8 mouse cellular contexts compared by ENCODE assay signal in the genomic region with DNA sequence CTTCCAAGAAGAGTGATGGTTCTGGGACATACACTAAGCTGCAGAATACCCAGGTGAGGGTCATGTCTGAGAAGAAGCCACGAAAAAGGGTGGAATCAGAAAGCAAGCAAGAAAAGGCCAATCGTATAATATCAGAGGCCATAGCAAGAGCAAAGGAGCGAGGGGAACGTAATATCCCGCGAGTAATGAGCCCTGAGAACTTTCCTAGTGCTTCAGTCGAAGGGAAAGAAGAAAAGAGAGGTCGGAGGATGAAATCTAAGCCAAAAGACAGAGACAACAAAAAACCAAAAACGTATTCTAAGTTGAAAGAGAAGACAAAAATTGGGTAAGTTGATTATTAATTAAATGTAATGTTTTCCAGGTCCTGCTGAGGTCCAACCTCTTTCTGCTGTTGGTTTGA.
DNase-seq lines count a peak whose midpoint lies in the region; ATAC-seq and TF ChIP-seq lines count a peak whose summit lies in the region.

No protein-coding gene starts in this region.

- in situ Hi-C loops in CH12.LX (cut with MboI; ENCODE audit: low pct_ligation_motif_present, low pct_unique_long_range_greater_than_20kb, low sequenced_read_pairs): no loop called here

- DNase-seq in gastrocnemius, adult 2 months: no peak
- no peak for DNase-seq in gastrocnemius, postnatal 4 days (ENCODE audit: low spot score in 2 of 2)
- no peak for DNase-seq in CH12.LX (ENCODE audit: extremely low read depth)
- DNase-seq in right cerebral cortex, postnatal 14 days: no peak
- DNase-seq in urinary bladder, postnatal 25 days (ENCODE audit: low spot score): no peak
- DNase-seq in thymus, postnatal 36 days: no peak

- peaks cover 40% of the 10 kb centered on the region for H3K79me2 ChIP-seq in CH12.LX (replicated peaks; ENCODE audit: control insufficient read depth, extremely low read depth, insufficient read depth, poor library complexity, severe bottlenecking)

- dilution Hi-C loops in CH12.LX (cut with MboI; ENCODE audit: extremely low pct_ligation_motif_present, extremely low pct_unique_long_range_greater_than_20kb, low sequenced_read_pairs): no loop called here

- H3K9me3 ChIP-seq in CH12.LX (replicated peaks; ENCODE audit: low read length): no peaks in the 10 kb centered on the region
- H3K9me3 ChIP-seq in forebrain, embryonic 16.5 days (ENCODE audit: control insufficient read depth, low read length): no peaks in the 10 kb centered on the region
- H3K9me3 ChIP-seq in liver, embryonic 15.5 days (replicated peaks): no peaks in the 10 kb centered on the region

- TF ChIP-seq POLR2A in CH12.LX (IDR thresholded peaks at IDR 0.05; ENCODE audit: low read depth, low read length): no peak

- no peak for ATAC-seq in forebrain, embryonic 16.5 days
- ATAC-seq in liver, embryonic 15.5 days (ENCODE audit: insufficient read depth): no peak

- H3K27me3 ChIP-seq in CH12.LX (replicated peaks): no peaks in the 10 kb centered on the region
- H3K27me3 ChIP-seq in forebrain, embryonic 16.5 days (replicated peaks; ENCODE audit: control insufficient read depth, insufficient read depth, low read length): no peaks in the 10 kb centered on the region
- no peaks in the 10 kb centered on the region for H3K27me3 ChIP-seq in liver, embryonic 15.5 days

- intact Hi-C loops in gastrocnemius, adult 2 months (cut with DNase I): no loop called here

- 10% methylated on average over 9 of the region's 9 CpGs for WGBS in forebrain, embryonic 16.5 days
- 70% methylated on average over 9 of the region's 9 CpGs for WGBS in liver, embryonic 15.5 days (ENCODE audit: insufficient replicate concordance)

- peaks cover 10 to 31% of the 10 kb centered on the region in 2 experiments for H3K4me1 ChIP-seq in CH12.LX (ENCODE audit: control insufficient read depth in 1 of 2, insufficient read depth in 2 of 2)
- peaks cover 24% of the 10 kb centered on the region for H3K4me1 ChIP-seq in forebrain, embryonic 16.5 days (replicated peaks; ENCODE audit: control insufficient read depth, insufficient read depth, low read length)
- H3K4me1 ChIP-seq in liver, embryonic 15.5 days (replicated peaks): peaks cover 22% of the 10 kb centered on the region

- peak overlapping the region; percentile 74 for H3K4me3 ChIP-seq in gastrocnemius, adult 2 months
- H3K4me3 ChIP-seq in CH12.LX (replicated peaks in 1 of 3; ENCODE audit: low read depth in 2 of 3, low read length in 2 of 3, poor library complexity in 1 of 3): peak overlapping the region; percentile 56 to 69 (median 63)
- peak overlapping the region; percentile 59 for H3K4me3 ChIP-seq in forebrain, embryonic 16.5 days (replicated peaks; ENCODE audit: low read length)
- no peak overlapping the region for H3K4me3 ChIP-seq in liver, embryonic 15.5 days (replicated peaks)

- H3K36me3 ChIP-seq in CH12.LX (replicated peaks in 1 of 2; ENCODE audit: control insufficient read depth in 1 of 2, insufficient read depth in 1 of 2, low read length in 1 of 2): peaks cover 4 to 13% of the 10 kb centered on the region in 2 experiments
- no peaks in the 10 kb centered on the region for H3K36me3 ChIP-seq in forebrain, embryonic 16.5 days (ENCODE audit: control insufficient read depth, insufficient read depth)
- no peaks in the 10 kb centered on the region for H3K36me3 ChIP-seq in liver, embryonic 15.5 days (replicated peaks)

- peak overlapping the region; percentile 69 for H3K9ac ChIP-seq in CH12.LX (ENCODE audit: insufficient read depth, low read depth)
- peak overlapping the region; percentile 55 for H3K9ac ChIP-seq in forebrain, embryonic 16.5 days (replicated peaks; ENCODE audit: low read depth, low read length)
- no peak overlapping the region for H3K9ac ChIP-seq in liver, embryonic 15.5 days

- no peak for TF ChIP-seq RAD21 in CH12.LX (IDR thresholded peaks at IDR 0.05; ENCODE audit: low read depth, low read length)

- no peak for TF ChIP-seq EP300 in CH12.LX (IDR thresholded peaks at IDR 0.05; ENCODE audit: low read length)

- peak overlapping the region; percentile 92 for H3K27ac ChIP-seq in gastrocnemius, adult 2 months
- H3K27ac ChIP-seq in CH12.LX (ENCODE audit: insufficient read depth, low read depth): no peak overlapping the region
- H3K27ac ChIP-seq in forebrain, embryonic 16.5 days (ENCODE audit: low read length): no peak overlapping the region
- H3K27ac ChIP-seq in liver, embryonic 15.5 days (replicated peaks): no peak overlapping the region

- H3K4me2 ChIP-seq in CH12.LX (ENCODE audit: insufficient read depth, low read depth, poor library complexity, severe bottlenecking): peak overlapping the region; percentile 98
- H3K4me2 ChIP-seq in forebrain, embryonic 16.5 days (ENCODE audit: low read length): peak overlapping the region; percentile 94
- H3K4me2 ChIP-seq in liver, embryonic 15.5 days: peak overlapping the region; percentile 45

- no peak for TF ChIP-seq CTCF in gastrocnemius, adult 2 months (IDR thresholded peaks at IDR 0.05)
- TF ChIP-seq CTCF in CH12.LX (conservative IDR thresholded peaks at IDR 0.05 in 1 of 2, IDR thresholded peaks at IDR 0.05 in 1 of 2; ENCODE audit: low read depth in 2 of 2, low read length in 2 of 2): no peak

TF ChIP-seq in CH12.LX, 34 proteins besides CTCF, POLR2A, EP300 and RAD21:
- TF ChIP-seq HCFC1 (IDR thresholded peaks at IDR 0.05; ENCODE audit: low read depth, low read length) (no peak), PAX5 (IDR thresholded peaks at IDR 0.05; ENCODE audit: low read length) (no peak), ZKSCAN1 (IDR thresholded peaks at IDR 0.05; ENCODE audit: borderline replicate concordance, low read depth, low read length) (no peak), NRF1 (IDR thresholded peaks at IDR 0.05; ENCODE audit: low read depth, low read length) (no peak), RCOR1 (conservative IDR thresholded peaks at IDR 0.05; ENCODE audit: low read depth, low read length) (no peak), E2F4 (IDR thresholded peaks at IDR 0.05; ENCODE audit: insufficient replicate concordance, low read depth, low read length) (no peak), UBTF (IDR thresholded peaks at IDR 0.05; ENCODE audit: low read depth, low read length) (no peak), MEF2A (IDR thresholded peaks at IDR 0.05; ENCODE audit: borderline replicate concordance, low read depth, low read length) (no peak), MXI1 (IDR thresholded peaks at IDR 0.05; ENCODE audit: low read depth, low read length) (no peak), SMC3 (IDR thresholded peaks at IDR 0.05; ENCODE audit: low read depth, low read length) (no peak), MYC (IDR thresholded peaks at IDR 0.05; ENCODE audit: low read depth, low read length) (no peak), TBP (conservative IDR thresholded peaks at IDR 0.05; ENCODE audit: low read depth, low read length) (no peak; the same call in 1 of the 2 replicates), USF1 (IDR thresholded peaks at IDR 0.05; ENCODE audit: low read depth, low read length) (no peak), USF2 (conservative IDR thresholded peaks at IDR 0.05; ENCODE audit: low read depth, low read length) (no peak)

Comparison
In these comparisons a context has a peak if more than half of its experiments do, and no peak if none do; other contexts are left out.
1. H3K4me2 ChIP-seq: peak in every context shown above with its lines; median percentile 98 in CH12.LX; 94 in forebrain, embryonic 16.5 days; 45 in liver, embryonic 15.5 days.